Mouse (Mus musculus) limb, embryonic 10.5 days (tissue): ENCODE results near the gene Olfr958. TPM values are rescaled to one million over a fixed set of nuclear protein-coding genes. Genes with fewer than 3 reads are reported as not detected.

Experiments
- DNase-seq: peaks from one replicate; pipeline ENCODE4 v3.0.0-alpha.2; 2017; ENCODE audit warnings: low spot score
- H3K27ac ChIP-seq: fragments of 300-500 bp; sonication (generic); 2 replicates; pipeline ENCODE4 v1.5.1; 2016; ENCODE audit warnings: mild to moderate bottlenecking
- H3K27me3 ChIP-seq: fragments of 300-500 bp; sonication (generic); 2 replicates; pipeline ENCODE4 v1.6.1; 2016; ENCODE audit warnings: low read depth, mild to moderate bottlenecking; ENCODE audit not compliant: poor library complexity, severe bottlenecking
- H3K36me3 ChIP-seq: fragments of 300-500 bp; sonication (generic); 2 replicates; pipeline ENCODE4 v1.6.1; 2016; ENCODE audit warnings: mild to moderate bottlenecking, moderate library complexity
- H3K4me1 ChIP-seq: fragments of 300-500 bp; sonication (generic); 2 replicates; pipeline ENCODE4 v1.6.1; 2016
- H3K4me3 ChIP-seq: fragments of 300-500 bp; sonication (generic); 2 replicates; pipeline ENCODE4 v1.5.1; 2016; ENCODE audit warnings: mild to moderate bottlenecking, moderate library complexity
- H3K9me3 ChIP-seq: fragments of 300-500 bp; sonication (generic); replicated peaks from 2 replicates; pipeline ENCODE4 v1.6.1; 2016; ENCODE audit warnings: mild to moderate bottlenecking
- WGBS: fragments of 180-500 bp; shearing (Covaris S2); methylation state at CpG from one replicate; pipeline ENCODE4 v1.1.7; 2016; 5-methylcytosine and 5-hydroxymethylcytosine counted together
- polyA plus RNA-seq: library from polyadenylated mRNA; unstranded; fragments of >200 nt; fragmentation: Nextera tagmentation; extraction: Ambion mirVana; gene quantifications from 2 replicates; pipeline ENCODE4 v1.2.1, GENCODE M21; 2016

Olfr958 gene
- polyA plus RNA-seq: not detected in 2 replicates

DNA sequence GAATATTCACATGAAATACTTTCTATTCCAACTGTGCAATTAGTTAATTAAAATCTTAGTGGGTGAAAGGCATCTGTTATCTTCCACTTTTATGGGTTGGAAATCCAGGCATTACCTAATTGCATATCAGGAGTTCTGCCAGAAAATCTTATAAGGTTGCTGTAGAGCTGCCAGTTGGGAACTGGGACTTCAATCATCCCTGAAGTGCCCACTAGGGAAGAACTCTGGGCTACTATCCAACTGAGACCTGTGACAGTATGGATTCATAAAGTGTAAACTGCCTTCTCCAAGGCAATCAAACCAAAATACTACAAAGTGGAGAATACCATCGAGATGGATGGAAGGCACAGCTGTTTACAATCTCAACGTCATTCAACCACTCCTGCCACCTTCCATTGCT is at the start of gene Olfr958:
TSS of gene Olfr958 (minus strand) at position 109 of the 400 bp plus-strand sequence.
- WGBS: 72% methylated on average over 2 of the region's 2 CpGs
- no peaks in the 10 kb centered on the region for H3K4me1 ChIP-seq
- H3K27me3 ChIP-seq: no peaks in the 10 kb centered on the region
- no peak within 1 kb of the TSS for H3K27ac ChIP-seq
- H3K36me3 ChIP-seq: no peaks in the 10 kb centered on the region
- no peak within 1 kb of the TSS for H3K4me3 ChIP-seq
- no peak for DNase-seq
- H3K9me3 ChIP-seq: no peaks in the 10 kb centered on the region

DNA sequence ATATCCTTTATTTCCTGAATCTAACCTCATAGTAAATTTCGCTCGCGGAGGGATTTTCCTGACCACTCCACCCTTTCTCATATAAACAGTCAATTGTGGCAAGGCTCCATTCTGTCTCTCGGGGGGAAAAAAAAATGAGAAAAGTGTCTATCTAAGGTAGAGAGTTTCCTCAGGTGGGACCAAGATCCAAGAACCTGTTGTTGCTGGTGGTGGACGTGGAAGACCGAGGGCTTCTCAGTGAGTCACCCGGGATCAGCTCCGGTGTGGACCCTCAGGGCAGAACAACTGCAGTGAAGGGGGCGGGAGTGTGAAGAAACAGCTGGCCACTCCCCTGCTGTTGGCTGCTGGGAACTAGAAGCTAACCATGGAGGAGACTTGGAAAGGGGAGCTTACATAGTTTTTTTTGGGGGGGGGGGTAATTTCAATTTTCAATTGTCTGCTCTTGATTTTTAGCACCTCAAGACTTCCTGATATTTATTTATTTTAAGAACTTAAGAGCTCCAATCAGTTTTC is 49.5 kb upstream of the Olfr958 start:
- Histone ChIP-seq H3K36me3 (no peaks in the 10 kb centered on the region), H3K4me3 (peak overlapping the region; percentile 54), H3K4me1 (peaks cover 16% of the 10 kb centered on the region), H3K9me3 (no peaks in the 10 kb centered on the region), H3K27me3 (no peaks in the 10 kb centered on the region), H3K27ac (no peak overlapping the region)
- WGBS: 0% methylated on average over 9 of the region's 9 CpGs
- DNase-seq: peak; percentile 63

DNA sequence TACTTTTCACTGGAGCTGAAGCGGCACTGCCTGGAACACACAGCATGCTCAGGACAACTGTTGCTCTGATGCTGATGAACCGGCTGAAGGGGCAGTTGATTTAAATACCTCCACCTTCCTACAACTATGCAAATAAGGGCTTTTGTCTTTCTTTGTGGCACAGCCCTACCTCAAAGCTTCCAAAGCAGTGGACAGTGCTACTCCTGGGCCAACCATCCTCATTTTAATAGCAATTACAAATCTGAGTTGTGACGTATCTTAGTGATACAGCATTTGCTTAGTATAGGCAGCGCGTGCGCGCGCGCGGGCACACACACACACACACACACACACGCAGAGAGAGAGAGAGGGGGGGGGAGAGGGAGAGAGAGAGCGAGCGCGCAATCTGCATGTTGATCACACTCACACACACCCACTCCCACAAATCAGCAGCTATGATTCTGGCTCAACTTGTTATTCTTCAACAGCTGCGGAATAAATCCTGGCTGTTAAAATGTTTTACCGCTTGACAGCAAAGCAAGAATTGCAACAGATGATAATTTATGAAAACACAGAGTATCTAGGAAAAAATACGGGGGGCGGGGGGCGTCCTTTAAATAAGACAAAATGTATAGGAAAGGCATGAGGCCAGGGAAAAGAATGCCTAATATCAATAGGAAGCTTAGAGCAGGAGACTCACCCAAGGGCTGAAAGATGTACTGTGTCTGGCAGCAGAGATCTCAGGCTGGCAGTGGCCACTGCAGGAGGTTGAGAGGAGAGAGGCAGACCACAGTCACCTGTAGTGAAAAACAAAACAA is 48.9 kb upstream of the Olfr958 start:
- peak; percentile 61 for DNase-seq
- Histone ChIP-seq H3K4me3 (peak overlapping the region; percentile 54), H3K36me3 (no peaks in the 10 kb centered on the region), H3K27ac (no peak overlapping the region), H3K27me3 (no peaks in the 10 kb centered on the region), H3K4me1 (peaks cover 16% of the 10 kb centered on the region), H3K9me3 (no peaks in the 10 kb centered on the region)
- under 1% methylated on average over 19 of the region's 19 CpGs for WGBS

DNA sequence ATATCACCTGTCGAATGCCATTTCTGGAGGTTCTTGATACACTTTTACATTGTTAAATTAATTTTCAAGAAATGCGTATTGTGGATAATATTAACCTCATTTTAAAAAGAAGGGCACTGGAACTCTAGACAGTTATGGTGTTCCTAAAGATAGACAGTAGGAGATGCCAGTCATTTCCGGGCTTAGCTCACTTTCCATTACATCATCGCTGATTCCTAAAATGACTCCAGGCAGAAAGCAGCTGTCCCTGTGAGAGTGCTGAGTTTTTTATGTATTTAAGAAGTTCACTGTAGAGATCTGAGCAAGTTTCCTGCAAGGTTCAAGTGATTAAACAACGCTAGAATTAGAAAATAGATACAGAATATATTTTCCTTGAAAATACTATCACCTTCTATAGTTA is 23.2 kb upstream of the Olfr958 start:
- Histone ChIP-seq H3K36me3 (no peaks in the 10 kb centered on the region), H3K27me3 (no peaks in the 10 kb centered on the region), H3K4me3 (no peak overlapping the region), H3K9me3 (no peaks in the 10 kb centered on the region), H3K4me1 (no peaks in the 10 kb centered on the region), H3K27ac (no peak overlapping the region)
- 93% methylated on average over 5 of the region's 5 CpGs for WGBS
- DNase-seq: no peak

DNA sequence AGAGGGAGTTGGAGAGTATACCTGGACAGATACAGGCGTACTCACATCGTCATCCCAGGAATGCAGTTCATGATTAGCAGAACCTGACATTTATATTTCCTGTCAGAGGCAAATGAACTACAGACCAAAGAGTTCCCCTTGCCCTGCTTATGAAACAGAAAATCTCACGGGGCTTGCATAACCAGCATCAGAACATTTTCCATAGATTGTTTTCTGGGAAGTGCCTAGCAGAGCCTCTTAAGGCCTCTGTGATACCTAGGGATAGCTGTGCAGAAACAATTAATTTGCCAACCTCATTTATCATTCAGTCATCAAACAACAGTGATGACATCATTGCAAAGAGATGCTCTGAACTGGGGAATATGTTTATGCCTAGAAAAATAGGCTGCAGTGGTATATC is 21.6 kb upstream of the Olfr958 start, which contains the start of gene Olfr959:
TSS of gene Olfr959 (minus strand) at position 101 of the 400 bp plus-strand sequence.
- Histone ChIP-seq H3K36me3 (no peaks in the 10 kb centered on the region), H3K4me3 (no peak within 1 kb of the TSS), H3K4me1 (no peaks in the 10 kb centered on the region), H3K9me3 (no peaks in the 10 kb centered on the region), H3K27me3 (no peaks in the 10 kb centered on the region), H3K27ac (no peak within 1 kb of the TSS)
- no peak for DNase-seq
- 81% methylated on average over 3 of the region's 3 CpGs for WGBS

DNA sequence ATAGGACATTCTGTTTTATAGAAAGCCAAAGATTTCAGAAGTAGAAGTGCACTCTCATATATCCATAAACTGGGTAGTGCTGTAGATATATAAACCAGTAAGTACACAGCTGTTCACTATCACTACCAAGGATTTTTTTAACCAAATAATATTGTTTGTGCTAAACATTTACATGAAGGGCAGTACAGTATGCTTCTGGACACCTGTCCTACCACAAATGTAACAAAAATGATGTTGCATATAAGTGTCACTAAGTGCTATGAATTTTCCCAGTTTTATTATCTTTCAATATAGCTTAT is 4.4 kb upstream of the Olfr958 start:
- H3K27me3 ChIP-seq: no peaks in the 10 kb centered on the region
- no peaks in the 10 kb centered on the region for H3K36me3 ChIP-seq
- DNase-seq: no peak
- H3K27ac ChIP-seq: no peak overlapping the region
- no peaks in the 10 kb centered on the region for H3K4me1 ChIP-seq
- H3K4me3 ChIP-seq: no peak overlapping the region
- no peaks in the 10 kb centered on the region for H3K9me3 ChIP-seq

DNA sequence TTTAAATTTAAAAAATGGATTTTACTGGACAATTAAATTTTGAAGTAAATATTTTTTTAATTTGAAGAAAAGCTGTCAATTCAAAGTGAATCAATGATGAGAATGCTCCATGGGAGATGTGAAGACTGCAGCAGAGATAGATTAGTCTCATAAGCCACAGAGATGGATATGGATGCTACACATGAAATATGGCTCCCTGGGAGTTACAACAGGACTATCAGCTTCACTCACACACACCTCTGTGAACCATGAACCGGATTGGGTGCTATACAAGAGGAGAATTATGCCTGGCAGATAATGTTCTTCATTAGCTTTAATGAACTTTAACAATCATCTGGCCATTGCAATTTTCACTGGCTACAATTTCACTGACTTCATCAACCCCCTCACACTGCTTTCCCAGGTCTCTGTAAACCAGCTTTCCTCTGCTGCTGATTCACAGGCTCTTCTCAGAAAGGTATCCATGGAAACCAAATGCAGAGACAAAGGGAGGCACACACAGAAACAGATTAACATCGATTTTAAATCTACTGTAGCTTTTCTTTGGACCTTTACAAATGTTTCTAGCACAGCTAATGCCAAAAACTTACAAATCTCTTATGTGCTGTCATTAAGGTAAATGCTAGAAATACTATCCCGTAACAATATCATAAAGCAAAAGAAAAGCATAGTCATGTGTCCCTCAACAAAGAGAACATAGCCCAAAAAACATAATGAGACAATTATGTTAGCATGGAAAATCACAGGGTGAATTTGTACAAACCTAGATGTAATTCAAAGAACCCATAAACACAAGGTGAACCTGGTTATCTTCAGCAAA is 3.9 kb upstream of the Olfr958 start:
- Histone ChIP-seq H3K27me3 (no peaks in the 10 kb centered on the region), H3K4me1 (no peaks in the 10 kb centered on the region), H3K27ac (no peak overlapping the region), H3K9me3 (no peaks in the 10 kb centered on the region), H3K36me3 (no peaks in the 10 kb centered on the region), H3K4me3 (no peak overlapping the region)
- WGBS: 65% methylated on average over 3 of the region's 3 CpGs
- DNase-seq: no peak

DNA sequence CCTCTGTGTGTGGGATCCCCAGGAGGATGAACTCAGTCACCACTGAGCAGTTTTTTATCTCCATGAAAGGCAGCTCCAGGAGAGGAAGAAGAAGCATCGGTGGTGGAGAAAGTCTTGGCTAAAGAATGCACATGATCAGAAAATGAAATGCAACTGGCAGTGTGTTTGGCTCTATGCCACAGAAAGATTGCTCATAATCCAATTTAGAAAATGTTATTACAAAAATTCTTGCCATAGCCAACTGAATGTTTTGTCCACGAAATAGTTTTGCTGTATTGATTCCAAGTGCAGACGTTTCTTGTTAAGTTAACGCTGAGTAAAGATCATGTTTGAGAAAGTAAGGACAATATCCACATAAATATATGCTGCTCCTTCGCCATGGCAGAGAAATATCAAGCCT is 3.0 kb downstream of the Olfr958 start:
- H3K36me3 ChIP-seq: no peaks in the 10 kb centered on the region
- no peak overlapping the region for H3K27ac ChIP-seq
- no peak for DNase-seq
- H3K9me3 ChIP-seq: no peaks in the 10 kb centered on the region
- no peaks in the 10 kb centered on the region for H3K4me1 ChIP-seq
- WGBS: 91% methylated on average over 5 of the region's 5 CpGs
- no peak overlapping the region for H3K4me3 ChIP-seq
- H3K27me3 ChIP-seq: no peaks in the 10 kb centered on the region

DNA sequence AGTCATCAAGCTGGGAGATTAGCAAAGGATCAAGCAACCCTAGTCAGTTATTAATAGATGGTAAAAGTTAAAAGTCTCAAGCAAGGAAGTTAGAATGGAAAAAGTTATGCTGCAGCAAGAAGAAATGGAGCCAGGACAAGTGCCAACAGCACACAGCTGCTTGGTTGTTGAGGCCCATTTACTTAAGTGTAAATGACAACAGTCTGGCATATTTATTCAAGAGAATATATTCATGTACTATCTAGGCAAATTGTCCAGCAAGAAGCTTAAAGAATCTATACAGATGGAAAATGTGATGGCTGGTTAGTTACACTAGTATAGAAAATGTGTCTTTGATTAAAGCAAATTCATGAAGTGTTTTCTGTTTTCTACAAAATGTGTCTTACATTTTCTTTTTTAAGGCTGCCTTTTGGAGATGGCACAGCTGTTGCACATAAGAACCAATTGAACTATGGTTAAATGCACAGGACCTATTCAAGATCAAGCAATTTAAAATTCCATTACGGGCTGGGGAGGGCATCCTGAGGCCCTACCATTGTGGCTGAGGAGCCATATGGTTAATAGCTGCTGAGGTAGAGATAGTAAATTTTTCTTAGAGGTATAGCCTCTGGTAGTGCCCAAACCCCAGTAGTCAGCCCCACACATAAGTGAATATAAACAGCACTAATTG is 30.1 kb downstream of the Olfr958 start:
- no peak for DNase-seq

DNA sequence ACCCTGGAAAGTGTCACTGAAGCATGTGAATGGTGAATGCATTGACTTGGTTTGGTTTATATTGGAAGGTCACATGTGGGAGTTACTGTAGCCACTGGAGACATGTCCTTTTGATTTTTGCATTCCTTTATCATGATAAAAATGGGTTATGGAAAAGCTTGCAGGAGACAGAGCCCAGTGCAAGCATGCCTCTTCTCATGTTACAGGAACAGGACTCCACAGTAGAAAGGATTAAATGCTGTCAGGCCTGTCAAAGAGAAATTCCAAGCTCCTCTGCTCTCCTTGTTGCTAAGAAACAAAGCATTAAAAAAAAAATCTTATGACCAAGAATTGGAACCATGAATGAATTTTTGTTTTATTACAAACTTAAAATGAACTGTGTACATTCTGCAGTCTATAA is 35.3 kb downstream of the Olfr958 start:
- no peaks in the 10 kb centered on the region for H3K27me3 ChIP-seq
- no peaks in the 10 kb centered on the region for H3K36me3 ChIP-seq
- H3K9me3 ChIP-seq: no peaks in the 10 kb centered on the region
- no peak overlapping the region for H3K4me3 ChIP-seq
- no peaks in the 10 kb centered on the region for H3K4me1 ChIP-seq
- no peak for DNase-seq
- no peak overlapping the region for H3K27ac ChIP-seq

More for the DNA sequence above, 30.1 kb downstream of the Olfr958 start:
- Histone ChIP-seq H3K9me3 (no peaks in the 10 kb centered on the region), H3K27ac (no peak overlapping the region), H3K36me3 (no peaks in the 10 kb centered on the region), H3K4me1 (no peaks in the 10 kb centered on the region), H3K27me3 (no peaks in the 10 kb centered on the region), H3K4me3 (no peak overlapping the region)
- 81% methylated on average over 1 of the region's 1 CpGs for WGBS

DNA sequence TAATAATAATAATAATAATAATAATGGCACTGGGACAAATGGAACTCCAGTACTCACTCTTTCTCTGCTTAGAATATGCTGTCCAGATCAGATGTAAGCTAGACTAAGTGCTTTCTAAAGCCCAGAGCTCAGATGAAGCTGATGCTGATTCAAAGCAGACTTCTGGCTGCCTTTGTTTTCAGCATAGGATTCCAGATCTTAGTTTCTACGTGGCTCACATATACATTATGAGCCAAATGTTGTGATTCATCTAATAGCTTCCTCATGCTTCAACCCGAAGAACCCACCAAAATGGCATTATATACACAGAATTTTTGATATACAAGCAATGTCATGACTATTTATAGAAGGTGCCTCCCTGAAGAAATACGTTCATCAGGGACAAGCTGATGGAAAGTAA is 38.3 kb downstream of the Olfr958 start, which contains the start of gene Olfr957:
TSS of gene Olfr957 (minus strand) at position 279 of the 400 bp plus-strand sequence.
- DNase-seq: no peak
- no peak within 1 kb of the TSS for H3K4me3 ChIP-seq
- WGBS: 79% methylated on average over 3 of the region's 3 CpGs
- H3K36me3 ChIP-seq: no peaks in the 10 kb centered on the region
- no peaks in the 10 kb centered on the region for H3K4me1 ChIP-seq
- no peaks in the 10 kb centered on the region for H3K9me3 ChIP-seq
- H3K27me3 ChIP-seq: no peaks in the 10 kb centered on the region
- H3K27ac ChIP-seq: no peak within 1 kb of the TSS

DNA sequence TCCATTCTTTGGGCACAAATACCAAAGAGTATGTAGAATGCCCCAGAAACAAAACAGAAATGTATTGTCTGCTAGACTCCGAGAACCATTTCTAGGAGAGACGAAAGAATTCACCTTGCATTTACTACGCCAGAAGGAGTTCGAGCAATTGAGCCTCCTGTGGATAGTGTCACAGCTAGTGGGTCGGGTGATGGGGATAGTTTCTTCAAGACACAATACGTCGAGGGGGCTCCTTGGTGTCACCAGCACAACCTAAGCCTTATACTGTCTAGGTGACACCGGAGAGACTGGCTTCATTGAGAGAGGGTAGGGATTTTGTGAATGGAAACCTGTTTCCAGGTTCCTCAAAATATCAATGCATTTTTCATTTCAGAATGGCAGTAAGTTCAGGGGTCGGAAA is 44.4 kb downstream of the Olfr958 start:
- 83% methylated on average over 9 of the region's 9 CpGs for WGBS
- H3K27ac ChIP-seq: no peak overlapping the region

DNA sequence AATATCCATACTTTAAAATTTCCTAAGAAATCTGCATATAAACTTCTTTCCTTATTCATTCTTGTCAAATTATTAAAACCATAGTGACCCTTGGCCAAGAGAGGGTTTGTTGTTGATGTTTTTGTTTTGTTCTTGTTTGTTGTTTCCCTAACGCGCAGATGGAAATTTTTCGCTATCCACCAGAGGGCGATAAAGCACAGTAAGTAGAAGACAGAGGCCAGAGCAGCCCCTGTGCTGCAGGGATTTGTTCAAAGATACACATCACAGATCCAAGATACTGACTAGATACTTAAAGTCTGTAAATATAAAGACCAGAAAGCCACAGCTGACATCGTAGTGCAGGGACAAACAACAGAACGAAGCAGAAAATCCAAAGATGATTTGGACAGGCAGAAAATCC is 44.9 kb downstream of the Olfr958 start:
- no peak overlapping the region for H3K4me3 ChIP-seq
- H3K9me3 ChIP-seq: no peaks in the 10 kb centered on the region
- WGBS: 11% methylated on average over 6 of the region's 6 CpGs
- no peaks in the 10 kb centered on the region for H3K4me1 ChIP-seq
- H3K36me3 ChIP-seq: no peaks in the 10 kb centered on the region
- no peak overlapping the region for H3K27ac ChIP-seq
- DNase-seq: peak; percentile 47
- H3K27me3 ChIP-seq: no peaks in the 10 kb centered on the region

More for the DNA sequence above, 44.4 kb downstream of the Olfr958 start:
- no peaks in the 10 kb centered on the region for H3K36me3 ChIP-seq
- no peaks in the 10 kb centered on the region for H3K9me3 ChIP-seq
- no peak for DNase-seq
- no peaks in the 10 kb centered on the region for H3K4me1 ChIP-seq
- H3K27me3 ChIP-seq: no peaks in the 10 kb centered on the region
- H3K4me3 ChIP-seq: no peak overlapping the region
